Mouse (Mus musculus) spleen, adult 12 weeks (tissue): ENCODE data around the gene Gm17067.
"Not testable (repeated sequence)": the region's sequence is repeated elsewhere in the genome, so short reads cannot be mapped to it uniquely, and the experiment has no call there.

Experiments
- DNase-seq: peaks from one replicate; pipeline ENCODE4 v3.0.0; 2022; ENCODE audit warnings: low spot score

Gene Gm17067

GRCm38 (mm10) chr7:42726917-42727316 is at the start of gene Gm17067:
Gene Gm17067, minus strand, starts transcription at chr7:42727017.
- not testable (repeated sequence) for DNase-seq

GRCm38 (mm10) chr7:42749836-42750235 is 23.0 kb upstream of the Gm17067 start:
- no peak for DNase-seq

- DNase-seq, result no peak
Observed at GRCm38 (mm10) chr7:42738536-42739210, 11.9 kb upstream of the Gm17067 start.

GRCm38 (mm10) chr7:42693251-42693650 is 33.6 kb downstream of the Gm17067 start:
- DNase-seq, result not testable (repeated sequence)

- peak; percentile 49 for DNase-seq
Observed at GRCm38 (mm10) chr7:42692362-42693158, 34.3 kb downstream of the Gm17067 start, which contains the start of gene Zfp975. Gene Zfp975, minus strand, starts transcription at chr7:42692742.

GRCm38 (mm10) chr7:42680081-42680480 is 46.7 kb downstream of the Gm17067 start:
- DNase-seq, result not testable (repeated sequence)

- not testable (repeated sequence) for DNase-seq
Observed at GRCm38 (mm10) chr7:42679646-42680045, 47.2 kb downstream of the Gm17067 start.

- not testable (repeated sequence) for DNase-seq
Observed at GRCm38 (mm10) chr7:42660140-42660539, 66.7 kb downstream of the Gm17067 start.
